Mouse (Mus musculus): ENCODE results near the gene Psip1. TPM values are rescaled to one million over a fixed set of nuclear protein-coding genes. Genes with fewer than 3 reads are reported as not detected.

Gene Psip1
- polyA plus RNA-seq, 1 experiment from 2014 or later: 111 TPM

Other genes with a start within 250 kb of the Psip1 start
- 2.3 and 2.9 TPM in 2 replicates for gene Ttc39b, start 162.2 kb downstream of the Psip1 start, polyA plus RNA-seq (2014; fragmentation: Nextera tagmentation; extraction: Ambion mirVana)
- 33.2 and 37.7 TPM in 2 replicates for gene Snapc3, start 68.7 kb downstream of the Psip1 start, polyA plus RNA-seq (2014; fragmentation: Nextera tagmentation; extraction: Ambion mirVana)
- gene Ccdc171, start 39.1 kb upstream of the Psip1 start, polyA plus RNA-seq (2014; fragmentation: Nextera tagmentation; extraction: Ambion mirVana): 2.5 and 4.9 TPM in 2 replicates